Mouse (Mus musculus): ENCODE results near the gene Zkscan5. TPM values are rescaled to one million over a fixed set of nuclear protein-coding genes. Genes with fewer than 3 reads are reported as not detected.
"Not testable (repeated sequence)": the region's sequence is repeated elsewhere in the genome, so short reads cannot be mapped to it uniquely, and the experiment has no call there.

Gene Zkscan5
- polyA plus RNA-seq, 1 experiment from 2014 or later: 21.0 TPM

- H3K27ac ChIP-seq (replicated peaks): peak within 1 kb of the TSS; percentile 86
- peak within 1 kb of the TSS; percentile 91 for H3K4me3 ChIP-seq
- 75% methylated on average over 2 of the region's 2 CpGs for WGBS
- H3K36me3 ChIP-seq: peaks cover 38% of the 10 kb centered on the region
- H3K9ac ChIP-seq (replicated peaks): peak within 1 kb of the TSS; percentile 96
- peak within 1 kb of the TSS; percentile 89 for H3K4me2 ChIP-seq (replicated peaks)
- ATAC-seq (ENCODE audit: low FRiP score, low read depth): no peak
- H3K4me1 ChIP-seq: peaks cover 20% of the 10 kb centered on the region
- no peaks in the 10 kb centered on the region for H3K9me3 ChIP-seq
- no peaks in the 10 kb centered on the region for H3K27me3 ChIP-seq
These were observed 12.4 kb upstream of the Zkscan5 start, which contains the start of gene Atp5j2 for GRCm38 (mm10) chr5:145191962-145192361. TSS of gene Atp5j2 (minus strand) at chr5:145192062.

GRCm38 (mm10) chr5:145200387-145200786 lies 4.0 kb upstream of the Zkscan5 start:
- H3K9ac ChIP-seq (replicated peaks): no peak overlapping the region
- no peak for ATAC-seq (ENCODE audit: low FRiP score, low read depth)
- H3K4me1 ChIP-seq: peaks cover 18% of the 10 kb centered on the region
- peaks cover 21% of the 10 kb centered on the region for H3K36me3 ChIP-seq
- 79% methylated on average over 7 of the region's 7 CpGs for WGBS
- no peak overlapping the region for H3K27ac ChIP-seq (replicated peaks)
- H3K27me3 ChIP-seq: no peaks in the 10 kb centered on the region
- H3K4me3 ChIP-seq: no peak overlapping the region
- no peaks in the 10 kb centered on the region for H3K9me3 ChIP-seq
- H3K4me2 ChIP-seq (replicated peaks): peak overlapping the region; percentile 99

- Histone ChIP-seq H3K27ac (replicated peaks) (peak within 1 kb of the TSS; percentile 49), H3K4me3 (peak within 1 kb of the TSS; percentile 82), H3K4me1 (peaks cover 23% of the 10 kb centered on the region), H3K4me2 (replicated peaks) (peak within 1 kb of the TSS; percentile 99), H3K9me3 (no peaks in the 10 kb centered on the region), H3K27me3 (no peaks in the 10 kb centered on the region), H3K36me3 (peaks cover 10% of the 10 kb centered on the region; the same call in 1 of the 2 replicates), H3K9ac (replicated peaks) (peak within 1 kb of the TSS; percentile 83)
- peak; percentile 29 for ATAC-seq (ENCODE audit: low FRiP score, low read depth)
- WGBS: 1% methylated on average over 37 of the region's 37 CpGs
These were observed 2.9 kb upstream of the Zkscan5 start, which contains the start of gene Zkscan14 for GRCm38 (mm10) chr5:145201321-145201991. TSS of gene Zkscan14 (minus strand) at chr5:145201868.

- 51% methylated on average over 3 of the region's 3 CpGs for WGBS
- H3K27me3 ChIP-seq: no peaks in the 10 kb centered on the region
- no peak overlapping the region for H3K27ac ChIP-seq (replicated peaks)
- H3K9ac ChIP-seq (replicated peaks): no peak overlapping the region
- H3K4me3 ChIP-seq: no peak overlapping the region
- H3K4me2 ChIP-seq (replicated peaks): no peak overlapping the region
- H3K36me3 ChIP-seq: peaks cover 8% of the 10 kb centered on the region; the same call in 1 of the 2 replicates
- H3K4me1 ChIP-seq: peaks cover 23% of the 10 kb centered on the region
- H3K9me3 ChIP-seq: no peaks in the 10 kb centered on the region
- ATAC-seq (ENCODE audit: low FRiP score, low read depth): no peak
These were observed 1.9 kb upstream of the Zkscan5 start for GRCm38 (mm10) chr5:145202446-145202845.

GRCm38 (mm10) chr5:145205041-145205440 lies 679 bp downstream of the Zkscan5 start:
- Histone ChIP-seq H3K9me3 (no peaks in the 10 kb centered on the region), H3K27ac (replicated peaks) (no peak overlapping the region), H3K9ac (replicated peaks) (peak overlapping the region; percentile 51; the same call in 1 of the 2 replicates), H3K36me3 (peaks cover 18% of the 10 kb centered on the region), H3K4me2 (replicated peaks) (peak overlapping the region; percentile 59), H3K27me3 (no peaks in the 10 kb centered on the region), H3K4me1 (peaks cover 23% of the 10 kb centered on the region), H3K4me3 (peak overlapping the region; percentile 62)
- ATAC-seq (ENCODE audit: low FRiP score, low read depth): no peak
- WGBS: 28% methylated on average over 9 of the region's 9 CpGs

GRCm38 (mm10) chr5:145207385-145207784 lies 3.0 kb downstream of the Zkscan5 start:
- H3K4me2 ChIP-seq (replicated peaks): no peak overlapping the region
- no peaks in the 10 kb centered on the region for H3K27me3 ChIP-seq
- H3K4me1 ChIP-seq: peaks cover 11% of the 10 kb centered on the region
- ATAC-seq (ENCODE audit: low FRiP score, low read depth): no peak
- no peaks in the 10 kb centered on the region for H3K9me3 ChIP-seq
- H3K36me3 ChIP-seq: peaks cover 41% of the 10 kb centered on the region
- H3K4me3 ChIP-seq: no peak overlapping the region
- no peak overlapping the region for H3K27ac ChIP-seq (replicated peaks)
- H3K9ac ChIP-seq (replicated peaks): no peak overlapping the region
- 96% methylated on average over 6 of the region's 6 CpGs for WGBS

GRCm38 (mm10) chr5:145207954-145208353 lies 3.6 kb downstream of the Zkscan5 start:
- Histone ChIP-seq H3K27ac (replicated peaks) (no peak overlapping the region), H3K4me3 (no peak overlapping the region), H3K4me2 (replicated peaks) (no peak overlapping the region), H3K4me1 (peaks cover 11% of the 10 kb centered on the region), H3K27me3 (no peaks in the 10 kb centered on the region), H3K36me3 (peaks cover 47% of the 10 kb centered on the region), H3K9me3 (no peaks in the 10 kb centered on the region), H3K9ac (replicated peaks) (no peak overlapping the region)
- no peak for ATAC-seq (ENCODE audit: low FRiP score, low read depth)
- 89% methylated on average over 6 of the region's 6 CpGs for WGBS

- ATAC-seq (ENCODE audit: low FRiP score, low read depth); H3K27me3 ChIP-seq; H3K27ac ChIP-seq (replicated peaks); H3K4me3 ChIP-seq; H3K9ac ChIP-seq (replicated peaks); H3K9me3 ChIP-seq; H3K4me2 ChIP-seq (replicated peaks): not testable (repeated sequence)
- 48% methylated on average over 11 of the region's 11 CpGs for WGBS
- Histone ChIP-seq H3K4me1 (peaks cover 11% of the 10 kb centered on the region), H3K36me3 (peaks cover 48% of the 10 kb centered on the region)
These were observed 4.0 kb downstream of the Zkscan5 start for GRCm38 (mm10) chr5:145208391-145208790.

- Histone ChIP-seq H3K4me3 (no peak overlapping the region), H3K9ac (replicated peaks) (no peak overlapping the region), H3K9me3 (no peaks in the 10 kb centered on the region), H3K4me2 (replicated peaks) (no peak overlapping the region), H3K27me3 (no peaks in the 10 kb centered on the region), H3K27ac (replicated peaks) (no peak overlapping the region), H3K36me3 (peaks cover 54% of the 10 kb centered on the region), H3K4me1 (no peaks in the 10 kb centered on the region)
- WGBS: 98% methylated on average over 4 of the region's 4 CpGs
- ATAC-seq (ENCODE audit: low FRiP score, low read depth): no peak
These were observed 7.0 kb downstream of the Zkscan5 start for GRCm38 (mm10) chr5:145211340-145211739.

GRCm38 (mm10) chr5:145212216-145212615 lies 7.9 kb downstream of the Zkscan5 start:
- no peak overlapping the region for H3K4me2 ChIP-seq (replicated peaks)
- H3K9me3 ChIP-seq: no peaks in the 10 kb centered on the region
- no peak for ATAC-seq (ENCODE audit: low FRiP score, low read depth)
- peaks cover 54% of the 10 kb centered on the region for H3K36me3 ChIP-seq
- no peak overlapping the region for H3K27ac ChIP-seq (replicated peaks)
- WGBS: 94% methylated on average over 4 of the region's 4 CpGs
- H3K4me1 ChIP-seq: no peaks in the 10 kb centered on the region
- H3K9ac ChIP-seq (replicated peaks): no peak overlapping the region
- H3K4me3 ChIP-seq: no peak overlapping the region
- H3K27me3 ChIP-seq: no peaks in the 10 kb centered on the region

- Histone ChIP-seq H3K4me2 (replicated peaks) (no peak overlapping the region), H3K27ac (replicated peaks) (no peak overlapping the region), H3K27me3 (no peaks in the 10 kb centered on the region), H3K36me3 (peaks cover 52% of the 10 kb centered on the region), H3K4me1 (no peaks in the 10 kb centered on the region), H3K9ac (replicated peaks) (no peak overlapping the region), H3K4me3 (no peak overlapping the region), H3K9me3 (no peaks in the 10 kb centered on the region)
- WGBS: 90% methylated on average over 3 of the region's 3 CpGs
- no peak for ATAC-seq (ENCODE audit: low FRiP score, low read depth)
These were observed 9.1 kb downstream of the Zkscan5 start for GRCm38 (mm10) chr5:145213505-145213904.

- H3K9me3 ChIP-seq: no peaks in the 10 kb centered on the region
- ATAC-seq (ENCODE audit: low FRiP score, low read depth): no peak
- H3K4me3 ChIP-seq: no peak overlapping the region
- H3K27me3 ChIP-seq: no peaks in the 10 kb centered on the region
- H3K27ac ChIP-seq (replicated peaks): no peak overlapping the region
- no peak overlapping the region for H3K4me2 ChIP-seq (replicated peaks)
- H3K36me3 ChIP-seq: peaks cover 53% of the 10 kb centered on the region
- 62% methylated on average over 4 of the region's 4 CpGs for WGBS
- no peaks in the 10 kb centered on the region for H3K4me1 ChIP-seq
- no peak overlapping the region for H3K9ac ChIP-seq (replicated peaks)
These were observed 10.3 kb downstream of the Zkscan5 start for GRCm38 (mm10) chr5:145214679-145215078.
